In the genomic region with DNA sequence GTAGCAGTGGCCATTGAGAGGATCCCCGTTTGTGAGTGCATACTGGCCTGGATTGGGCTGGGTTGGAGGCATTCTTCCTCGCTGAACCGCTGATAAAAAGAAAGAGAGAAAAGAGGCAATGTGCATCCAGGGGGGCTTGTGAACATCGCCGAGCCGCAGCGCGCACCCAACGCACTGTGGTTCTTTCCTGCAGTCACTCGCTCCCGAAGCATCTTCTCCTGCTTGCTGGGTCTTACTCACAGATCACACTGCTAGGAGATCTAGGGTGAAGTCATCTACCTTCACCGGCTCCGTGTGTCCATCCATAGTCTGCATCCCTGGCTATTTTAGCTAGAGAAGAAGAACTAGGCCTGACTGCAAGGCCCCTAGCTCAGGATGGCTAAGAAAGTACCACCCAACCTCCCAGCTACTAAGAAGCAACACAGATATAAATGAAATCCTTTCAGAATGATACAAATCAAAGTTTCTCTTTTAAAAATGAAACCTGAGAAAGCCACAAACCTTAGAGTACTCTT, we compare ENCODE assay signal across 8 mouse cellular contexts. TPM values are rescaled to one million over a fixed set of nuclear protein-coding genes. Genes with fewer than 3 reads are reported as not detected.
A peak's percentile ranks its signal among the peaks of the same experiment; 100 is the strongest.
DNase-seq lines count a peak whose midpoint lies in the region; ATAC-seq and TF ChIP-seq lines count a peak whose summit lies in the region.

No protein-coding gene starts in this region.

- H3K27ac ChIP-seq in kidney, adult 2 months (ENCODE audit: insufficient read depth, low read depth, low read length) = no peak overlapping the region
- H3K27ac ChIP-seq in forebrain, embryonic 16.5 days (ENCODE audit: low read length) = peak overlapping the region; percentile 90
- H3K27ac ChIP-seq in midbrain, embryonic 14.5 days (replicated peaks; ENCODE audit: low read depth, low read length) = peak overlapping the region; percentile 94

- no peak for DNase-seq in kidney, adult 2 months
- DNase-seq in kidney, postnatal 25 days = no peak
- DNase-seq in brain, embryonic 14.5 days (ENCODE audit: low read depth) = peak; percentile 69
- DNase-seq in midbrain, embryonic 14.5 days = no peak
- no peak for DNase-seq in layer of hippocampus, postnatal 36 days
- no peak for DNase-seq in frontal cortex, adult 2 months (ENCODE audit: extremely low spot score in 1 of 2, low spot score in 1 of 2)
- no peak for DNase-seq in ovary, postnatal 10 days (ENCODE audit: low spot score)

- ATAC-seq in forebrain, embryonic 16.5 days = no peak
- ATAC-seq in midbrain, embryonic 14.5 days (ENCODE audit: low FRiP score, low TSS enrichment) = no peak

- H3K4me2 ChIP-seq in forebrain, embryonic 16.5 days (ENCODE audit: low read length) = peak overlapping the region; percentile 64
- H3K4me2 ChIP-seq in midbrain, embryonic 14.5 days (ENCODE audit: low read length) = peak overlapping the region; percentile 82

- no peak for TF ChIP-seq POLR2A in kidney, adult 2 months (IDR thresholded peaks at IDR 0.05; ENCODE audit: low read depth, low read length)
- TF ChIP-seq POLR2A in brain, embryonic 14.5 days (IDR thresholded peaks at IDR 0.05; ENCODE audit: borderline replicate concordance, extremely low read depth, insufficient read depth, insufficient read length, poor library complexity, severe bottlenecking) = no peak

- WGBS in kidney, adult 2 months = 57% methylated on average over 13 of the region's 13 CpGs
- 7% methylated on average over 13 of the region's 13 CpGs for WGBS in forebrain, embryonic 16.5 days
- WGBS in midbrain, embryonic 14.5 days = 7% methylated on average over 13 of the region's 13 CpGs

- no peak for TF ChIP-seq CTCF in kidney, adult 2 months (conservative IDR thresholded peaks at IDR 0.05; ENCODE audit: insufficient read depth, insufficient read length, low read depth, low read length)
- no peak for TF ChIP-seq CTCF in brain, embryonic 14.5 days (IDR thresholded peaks at IDR 0.05; ENCODE audit: borderline replicate concordance, extremely low read depth, insufficient read depth, insufficient read length)

- H3K9ac ChIP-seq in forebrain, embryonic 16.5 days (replicated peaks; ENCODE audit: low read depth, low read length) = peak overlapping the region; percentile 84
- H3K9ac ChIP-seq in midbrain, embryonic 14.5 days (replicated peaks; ENCODE audit: low read length) = peak overlapping the region; percentile 100

- H3K4me3 ChIP-seq in kidney, adult 2 months (ENCODE audit: insufficient read depth, low read depth, low read length) = peak overlapping the region; percentile 35; the same call in 1 of the 2 replicates
- peak overlapping the region; percentile 65 for H3K4me3 ChIP-seq in forebrain, embryonic 16.5 days (replicated peaks; ENCODE audit: low read length)
- H3K4me3 ChIP-seq in midbrain, embryonic 14.5 days (replicated peaks; ENCODE audit: low read depth, low read length) = peak overlapping the region; percentile 87

- H3K36me3 ChIP-seq in kidney, adult 2 months (ENCODE audit: control insufficient read depth, insufficient read depth, low read length) = no peaks in the 10 kb centered on the region
- H3K36me3 ChIP-seq in forebrain, embryonic 16.5 days (ENCODE audit: control insufficient read depth, insufficient read depth) = no peaks in the 10 kb centered on the region
- H3K36me3 ChIP-seq in midbrain, embryonic 14.5 days (ENCODE audit: control insufficient read depth, insufficient read depth, low read length) = peaks cover 14% of the 10 kb centered on the region

- no peaks in the 10 kb centered on the region for H3K9me3 ChIP-seq in forebrain, embryonic 16.5 days (ENCODE audit: control insufficient read depth, low read length)
- H3K9me3 ChIP-seq in midbrain, embryonic 14.5 days (ENCODE audit: control insufficient read depth, low read length) = no peaks in the 10 kb centered on the region

- peaks cover 3% of the 10 kb centered on the region; the same call in 1 of the 2 replicates for H3K27me3 ChIP-seq in kidney, adult 2 months (replicated peaks; ENCODE audit: control insufficient read depth, insufficient read depth, low read length)
- peaks cover 2% of the 10 kb centered on the region; the same call in 1 of the 2 replicates for H3K27me3 ChIP-seq in forebrain, embryonic 16.5 days (replicated peaks; ENCODE audit: control insufficient read depth, insufficient read depth, low read length)
- no peaks in the 10 kb centered on the region for H3K27me3 ChIP-seq in midbrain, embryonic 14.5 days (ENCODE audit: control insufficient read depth, insufficient read depth, low read length)

- H3K4me1 ChIP-seq in kidney, adult 2 months (ENCODE audit: control insufficient read depth, insufficient read depth, low read length) = no peaks in the 10 kb centered on the region
- H3K4me1 ChIP-seq in forebrain, embryonic 16.5 days (replicated peaks; ENCODE audit: control insufficient read depth, insufficient read depth, low read length) = peaks cover 14% of the 10 kb centered on the region
- H3K4me1 ChIP-seq in midbrain, embryonic 14.5 days (ENCODE audit: control insufficient read depth, insufficient read depth, low read length) = peaks cover 17% of the 10 kb centered on the region

RNA-seq across cellular contexts. Expression of a gene that starts 3.9 kb away (rescaled TPM):
- 5.6 and 7.5 TPM in 2 replicates for polyA plus RNA-seq in kidney, adult 2 months (2012; rRNA removed)
- 465 and 624 TPM in 2 replicates for polyA plus RNA-seq in brain, embryonic 14.5 days (2012; rRNA removed)
- polyA plus RNA-seq in forebrain, embryonic 16.5 days (2015; fragmentation: Nextera tagmentation; extraction: Ambion mirVana) = 70.2 and 71.1 TPM in 2 replicates
- 67.5 and 72.4 TPM in 2 replicates for polyA plus RNA-seq in midbrain, embryonic 14.5 days (2014; fragmentation: Nextera tagmentation; extraction: Ambion mirVana)
- total RNA-seq in layer of hippocampus, postnatal 36 days (2021) = 100 to 1,000 TPM in 1 of 2 experiments, 10 to 100 TPM in 1; 87.3 to 108 TPM
- 115 and 123 TPM in 2 replicates for polyA plus RNA-seq in frontal cortex, adult 2 months (2012; rRNA removed)

Comparison
In these comparisons a context has a peak if more than half of its experiments do, and no peak if none do; other contexts are left out.
1. H3K4me3 ChIP-seq: peak in every context shown above with its lines; median percentile 87 in midbrain, embryonic 14.5 days; 65 in forebrain, embryonic 16.5 days; 35 in kidney, adult 2 months.